Mouse (Mus musculus): Measurements from ENCODE around the gene Tanc2. TPM values are rescaled to one million over a fixed set of nuclear protein-coding genes. Genes with fewer than 3 reads are reported as not detected.
A peak's percentile ranks its signal among the peaks of the same experiment; 100 is the strongest.

Gene Tanc2
- polyA plus RNA-seq, 1 experiment from 2014 or later: 7.1 TPM

- no peaks in the 10 kb centered on the region for H3K36me3 ChIP-seq (ENCODE audit: insufficient read depth, low read length)
- H3K27ac ChIP-seq (ENCODE audit: low read length): no peak overlapping the region
- H3K9me3 ChIP-seq (ENCODE audit: low read length): no peaks in the 10 kb centered on the region
- H3K9ac ChIP-seq (replicated peaks; ENCODE audit: low read length): no peak overlapping the region
- ATAC-seq (ENCODE audit: low FRiP score, low TSS enrichment): no peak
- no peaks in the 10 kb centered on the region for H3K27me3 ChIP-seq (ENCODE audit: insufficient read depth, low read length)
- no peak overlapping the region for H3K4me2 ChIP-seq (replicated peaks; ENCODE audit: low read depth, low read length)
- no peak overlapping the region for H3K4me3 ChIP-seq (ENCODE audit: low read length)
- H3K4me1 ChIP-seq (ENCODE audit: insufficient read depth, low read length): no peaks in the 10 kb centered on the region
Observed at GRCm38 (mm10) chr11:105558091-105558490, 31.7 kb upstream of the Tanc2 start.

DNA sequence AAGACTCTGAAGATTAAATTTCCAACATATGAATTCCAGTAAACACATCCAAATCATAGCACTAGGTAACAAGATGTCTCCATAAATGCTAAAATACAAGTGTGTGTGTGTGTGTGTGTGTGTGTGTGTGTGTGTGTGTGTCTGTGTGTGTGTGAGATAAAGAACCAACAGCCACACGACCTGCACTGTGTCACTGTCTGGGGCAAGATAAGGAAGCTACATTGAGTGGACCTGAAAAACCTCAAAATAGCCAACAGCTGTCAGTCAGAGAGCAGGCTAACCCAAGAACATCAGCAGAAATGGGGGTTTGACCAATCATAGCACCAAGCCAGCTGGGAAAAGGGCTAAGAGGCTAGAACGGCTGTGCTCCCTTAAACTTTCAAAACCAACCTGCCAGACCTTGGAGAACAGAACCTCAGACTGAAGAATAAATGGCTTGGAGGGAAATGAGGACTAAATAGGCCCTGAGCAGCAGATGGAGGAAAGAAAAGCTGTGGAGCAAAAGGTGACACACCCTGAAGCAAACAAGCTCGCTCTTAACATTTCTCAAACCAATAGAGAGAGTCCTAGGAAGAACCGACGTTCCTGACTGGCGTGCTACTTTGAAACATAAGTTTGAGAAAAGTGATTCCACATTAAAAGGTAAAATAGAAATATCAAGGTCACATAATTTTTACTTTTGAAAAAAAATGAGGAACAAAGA, 30.8 kb upstream of the Tanc2 start:
- Histone ChIP-seq H3K4me2 (replicated peaks; ENCODE audit: low read depth, low read length) (no peak overlapping the region), H3K27ac (ENCODE audit: low read length) (no peak overlapping the region), H3K36me3 (ENCODE audit: insufficient read depth, low read length) (no peaks in the 10 kb centered on the region), H3K4me3 (ENCODE audit: low read length) (no peak overlapping the region), H3K9ac (replicated peaks; ENCODE audit: low read length) (no peak overlapping the region), H3K27me3 (ENCODE audit: insufficient read depth, low read length) (no peaks in the 10 kb centered on the region), H3K9me3 (ENCODE audit: low read length) (no peaks in the 10 kb centered on the region), H3K4me1 (ENCODE audit: insufficient read depth, low read length) (no peaks in the 10 kb centered on the region)
- 84% methylated on average over 6 of the region's 6 CpGs for WGBS
- ATAC-seq (ENCODE audit: low FRiP score, low TSS enrichment): no peak

GRCm38 (mm10) chr11:105563546-105563945, 26.2 kb upstream of the Tanc2 start:
- Histone ChIP-seq H3K9me3 (ENCODE audit: low read length) (no peaks in the 10 kb centered on the region), H3K4me3 (ENCODE audit: low read length) (no peak overlapping the region), H3K36me3 (ENCODE audit: insufficient read depth, low read length) (no peaks in the 10 kb centered on the region), H3K27ac (ENCODE audit: low read length) (no peak overlapping the region), H3K4me1 (ENCODE audit: insufficient read depth, low read length) (no peaks in the 10 kb centered on the region), H3K9ac (replicated peaks; ENCODE audit: low read length) (no peak overlapping the region), H3K4me2 (replicated peaks; ENCODE audit: low read depth, low read length) (no peak overlapping the region), H3K27me3 (ENCODE audit: insufficient read depth, low read length) (no peaks in the 10 kb centered on the region)
- WGBS: 87% methylated on average over 3 of the region's 3 CpGs
- ATAC-seq (ENCODE audit: low FRiP score, low TSS enrichment): no peak

- no peak overlapping the region for H3K27ac ChIP-seq (ENCODE audit: low read length)
- H3K4me3 ChIP-seq (ENCODE audit: low read length): no peak overlapping the region
- H3K4me1 ChIP-seq (ENCODE audit: insufficient read depth, low read length): no peaks in the 10 kb centered on the region
- no peak overlapping the region for H3K9ac ChIP-seq (replicated peaks; ENCODE audit: low read length)
- H3K9me3 ChIP-seq (ENCODE audit: low read length): no peaks in the 10 kb centered on the region
- 54% methylated on average over 1 of the region's 1 CpGs for WGBS
- H3K36me3 ChIP-seq (ENCODE audit: insufficient read depth, low read length): no peaks in the 10 kb centered on the region
- ATAC-seq (ENCODE audit: low FRiP score, low TSS enrichment): no peak
- no peak overlapping the region for H3K4me2 ChIP-seq (replicated peaks; ENCODE audit: low read depth, low read length)
- no peaks in the 10 kb centered on the region for H3K27me3 ChIP-seq (ENCODE audit: insufficient read depth, low read length)
Observed at GRCm38 (mm10) chr11:105567221-105567641, 22.6 kb upstream of the Tanc2 start.

DNA sequence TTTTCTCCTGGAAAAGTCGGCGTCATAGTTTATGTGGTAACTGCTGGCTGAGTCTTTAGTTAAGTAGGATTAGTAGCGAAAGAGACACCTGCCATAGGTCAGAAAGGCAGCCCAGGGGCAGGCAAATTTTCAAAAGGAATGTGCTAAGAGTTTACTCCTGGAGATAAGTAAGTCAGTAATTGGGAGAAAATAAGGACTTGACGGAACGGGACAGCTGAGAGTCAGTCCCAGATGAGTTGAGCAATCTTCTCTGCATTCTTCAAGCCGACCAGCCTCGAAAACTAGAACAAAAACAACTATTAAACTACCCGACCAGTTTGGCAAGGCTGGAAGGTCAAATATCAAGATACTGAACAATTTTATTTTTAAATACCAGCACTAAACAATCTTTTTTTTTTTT, 17.8 kb upstream of the Tanc2 start:
- Histone ChIP-seq H3K9me3 (ENCODE audit: low read length) (no peaks in the 10 kb centered on the region), H3K36me3 (ENCODE audit: insufficient read depth, low read length) (no peaks in the 10 kb centered on the region), H3K4me1 (ENCODE audit: insufficient read depth, low read length) (peaks cover 7% of the 10 kb centered on the region), H3K27me3 (ENCODE audit: insufficient read depth, low read length) (no peaks in the 10 kb centered on the region), H3K4me2 (replicated peaks; ENCODE audit: low read depth, low read length) (no peak overlapping the region), H3K9ac (replicated peaks; ENCODE audit: low read length) (no peak overlapping the region), H3K4me3 (ENCODE audit: low read length) (no peak overlapping the region), H3K27ac (ENCODE audit: low read length) (no peak overlapping the region)
- WGBS: 71% methylated on average over 8 of the region's 8 CpGs
- ATAC-seq (ENCODE audit: low FRiP score, low TSS enrichment): no peak

GRCm38 (mm10) chr11:105574241-105574640, 15.5 kb upstream of the Tanc2 start:
- H3K4me1 ChIP-seq (ENCODE audit: insufficient read depth, low read length): peaks cover 7% of the 10 kb centered on the region
- H3K27me3 ChIP-seq (ENCODE audit: insufficient read depth, low read length): no peaks in the 10 kb centered on the region
- H3K4me2 ChIP-seq (replicated peaks; ENCODE audit: low read depth, low read length): no peak overlapping the region
- no peak for ATAC-seq (ENCODE audit: low FRiP score, low TSS enrichment)
- H3K27ac ChIP-seq (ENCODE audit: low read length): no peak overlapping the region
- no peaks in the 10 kb centered on the region for H3K36me3 ChIP-seq (ENCODE audit: insufficient read depth, low read length)
- H3K9me3 ChIP-seq (ENCODE audit: low read length): no peaks in the 10 kb centered on the region
- no peak overlapping the region for H3K9ac ChIP-seq (replicated peaks; ENCODE audit: low read length)
- no peak overlapping the region for H3K4me3 ChIP-seq (ENCODE audit: low read length)
- WGBS: 29% methylated on average over 7 of the region's 7 CpGs

DNA sequence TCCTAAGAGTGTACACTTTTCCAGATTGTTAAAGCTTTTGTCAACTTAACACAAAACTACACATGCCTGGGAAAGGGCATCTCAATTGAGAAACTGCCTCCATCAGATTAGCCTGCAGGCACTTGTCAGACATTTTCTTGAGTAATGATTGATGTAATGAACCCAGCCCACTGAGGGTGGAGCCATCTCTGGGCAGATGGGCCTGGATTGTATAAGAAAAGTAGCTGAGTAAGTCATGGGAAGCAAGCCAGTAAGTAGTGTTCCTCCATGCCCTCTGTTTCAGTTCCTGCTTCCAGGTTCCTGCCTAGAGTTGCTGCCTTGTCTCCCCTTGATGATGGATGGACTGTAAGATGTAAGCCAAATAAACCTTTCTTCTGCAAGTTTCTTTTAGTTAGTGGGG, 12.6 kb upstream of the Tanc2 start:
- H3K9me3 ChIP-seq (ENCODE audit: low read length): peaks cover 5% of the 10 kb centered on the region; the same call in 1 of the 2 replicates
- H3K4me2 ChIP-seq (replicated peaks; ENCODE audit: low read depth, low read length): no peak overlapping the region
- H3K36me3 ChIP-seq (ENCODE audit: insufficient read depth, low read length): no peaks in the 10 kb centered on the region
- H3K27ac ChIP-seq (ENCODE audit: low read length): no peak overlapping the region
- H3K4me3 ChIP-seq (ENCODE audit: low read length): no peak overlapping the region
- H3K4me1 ChIP-seq (ENCODE audit: insufficient read depth, low read length): peaks cover 7% of the 10 kb centered on the region
- H3K27me3 ChIP-seq (ENCODE audit: insufficient read depth, low read length): no peaks in the 10 kb centered on the region
- no peak for ATAC-seq (ENCODE audit: low FRiP score, low TSS enrichment)
- no peak overlapping the region for H3K9ac ChIP-seq (replicated peaks; ENCODE audit: low read length)

DNA sequence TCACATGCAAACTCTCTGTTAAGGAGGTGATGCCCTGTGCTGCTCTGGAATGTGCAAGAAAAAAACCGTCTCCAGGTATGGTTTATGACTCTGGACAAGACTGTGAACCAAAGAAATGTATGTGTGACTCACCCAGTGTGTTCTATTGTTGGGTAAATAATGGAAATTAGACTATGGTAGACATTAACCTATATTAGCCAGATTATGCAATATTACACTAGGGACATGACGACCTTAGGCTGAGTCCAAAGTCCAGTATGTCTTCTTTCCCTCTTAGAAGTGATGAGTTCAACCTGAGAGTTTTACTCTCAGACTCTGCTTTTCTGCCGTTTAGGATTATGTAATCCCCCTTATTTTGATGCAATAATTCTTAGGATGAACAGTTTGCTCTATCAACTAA, 7.8 kb upstream of the Tanc2 start:
- ATAC-seq (ENCODE audit: low FRiP score, low TSS enrichment): no peak
- Histone ChIP-seq H3K27ac (ENCODE audit: low read length) (no peak overlapping the region), H3K9ac (replicated peaks; ENCODE audit: low read length) (no peak overlapping the region), H3K9me3 (ENCODE audit: low read length) (peaks cover 5% of the 10 kb centered on the region; the same call in 1 of the 2 replicates), H3K4me1 (ENCODE audit: insufficient read depth, low read length) (no peaks in the 10 kb centered on the region), H3K27me3 (ENCODE audit: insufficient read depth, low read length) (no peaks in the 10 kb centered on the region), H3K4me2 (replicated peaks; ENCODE audit: low read depth, low read length) (no peak overlapping the region), H3K4me3 (ENCODE audit: low read length) (no peak overlapping the region), H3K36me3 (ENCODE audit: insufficient read depth, low read length) (no peaks in the 10 kb centered on the region)
- 86% methylated on average over 3 of the region's 3 CpGs for WGBS

- peak; percentile 96 for ATAC-seq (ENCODE audit: low FRiP score, low TSS enrichment)
- no peaks in the 10 kb centered on the region for H3K9me3 ChIP-seq (ENCODE audit: low read length)
- peak overlapping the region; percentile 72 for H3K4me3 ChIP-seq (ENCODE audit: low read length)
- peak overlapping the region; percentile 88 for H3K4me2 ChIP-seq (replicated peaks; ENCODE audit: low read depth, low read length)
- no peaks in the 10 kb centered on the region for H3K36me3 ChIP-seq (ENCODE audit: insufficient read depth, low read length)
- peak overlapping the region; percentile 91 for H3K27ac ChIP-seq (ENCODE audit: low read length)
- no peaks in the 10 kb centered on the region for H3K27me3 ChIP-seq (ENCODE audit: insufficient read depth, low read length)
- peaks cover 11% of the 10 kb centered on the region for H3K4me1 ChIP-seq (ENCODE audit: insufficient read depth, low read length)
- H3K9ac ChIP-seq (replicated peaks; ENCODE audit: low read length): peak overlapping the region; percentile 97
- WGBS: 0% methylated on average over 24 of the region's 70 CpGs
Observed at GRCm38 (mm10) chr11:105589231-105589876, 432 bp upstream of the Tanc2 start.

DNA sequence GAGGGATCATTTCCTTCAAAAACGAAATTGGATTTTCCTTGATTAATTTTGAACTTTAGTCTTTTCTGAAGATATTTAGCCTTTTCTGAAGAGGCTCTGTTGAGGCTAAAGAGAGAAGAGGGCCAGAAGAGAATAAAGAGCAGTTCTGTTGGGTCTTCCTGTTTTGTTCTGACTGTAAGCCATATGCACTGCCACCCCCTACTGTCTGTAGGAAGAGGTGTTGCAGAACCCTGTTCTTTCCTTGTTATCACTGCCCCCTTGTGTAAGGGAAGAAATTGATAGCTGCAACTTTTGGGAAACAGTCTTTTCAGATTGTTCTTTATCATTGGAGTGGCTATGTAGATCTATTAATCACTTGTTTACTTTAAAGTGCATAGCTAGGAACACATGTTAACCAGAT, 2.1 kb downstream of the Tanc2 start:
- no peak for ATAC-seq (ENCODE audit: low FRiP score, low TSS enrichment)
- Histone ChIP-seq H3K4me2 (replicated peaks; ENCODE audit: low read depth, low read length) (no peak overlapping the region), H3K9me3 (ENCODE audit: low read length) (no peaks in the 10 kb centered on the region), H3K27ac (ENCODE audit: low read length) (no peak overlapping the region), H3K9ac (replicated peaks; ENCODE audit: low read length) (no peak overlapping the region), H3K4me3 (ENCODE audit: low read length) (no peak overlapping the region), H3K27me3 (ENCODE audit: insufficient read depth, low read length) (no peaks in the 10 kb centered on the region), H3K4me1 (ENCODE audit: insufficient read depth, low read length) (peaks cover 11% of the 10 kb centered on the region), H3K36me3 (ENCODE audit: insufficient read depth, low read length) (no peaks in the 10 kb centered on the region)
- 33% methylated on average over 1 of the region's 1 CpGs for WGBS
